Mouse (Mus musculus) midbrain, embryonic 10.5 days (tissue): Measurements from ENCODE around the gene Etv5. TPM values are rescaled to one million over a fixed set of nuclear protein-coding genes. Genes with fewer than 3 reads are reported as not detected.

Experiments used
- DNase-seq: peaks from one replicate; pipeline ENCODE4 v3.0.0-alpha.2; 2017; ENCODE audit warnings: low spot score
- H3K27ac ChIP-seq: fragments of 300-500 bp; sonication (generic); replicated peaks from 2 replicates; pipeline ENCODE4 v1.5.1; 2016; ENCODE audit warnings: mild to moderate bottlenecking
- H3K27me3 ChIP-seq: fragments of 300-500 bp; sonication (generic); 2 replicates; pipeline ENCODE4 v1.6.1; 2016; ENCODE audit warnings: low read depth, mild to moderate bottlenecking; ENCODE audit not compliant: poor library complexity, severe bottlenecking
- H3K36me3 ChIP-seq: fragments of 300-500 bp; sonication (generic); 2 replicates; pipeline ENCODE4 v1.6.1; 2016; ENCODE audit warnings: mild to moderate bottlenecking, moderate library complexity
- H3K4me1 ChIP-seq: fragments of 300-500 bp; sonication (generic); 2 replicates; pipeline ENCODE4 v1.6.1; 2016
- H3K4me3 ChIP-seq: fragments of 300-500 bp; sonication (generic); 2 replicates; pipeline ENCODE4 v1.5.1; 2016; ENCODE audit warnings: mild to moderate bottlenecking, moderate library complexity
- H3K9me3 ChIP-seq: fragments of 300-500 bp; sonication (generic); replicated peaks from 2 replicates; pipeline ENCODE4 v1.6.1; 2016; ENCODE audit warnings: mild to moderate bottlenecking
- WGBS: fragments of 180-500 bp; shearing (Covaris S2); methylation state at CpG from one replicate; pipeline ENCODE4 v1.1.7; 2016; 5-methylcytosine and 5-hydroxymethylcytosine counted together
- polyA plus RNA-seq: library from polyadenylated mRNA; unstranded; fragments of >200 nt; fragmentation: Nextera tagmentation; extraction: Ambion mirVana; gene quantifications from 2 replicates; pipeline ENCODE4 v1.2.1, GENCODE M21; 2016

Gene Etv5
- polyA plus RNA-seq, 1 experiment from 2014 or later: 20.6 TPM

GRCm38 (mm10) chr16:22442202-22442601 is 2.7 kb upstream of the Etv5 start:
- no peaks in the 10 kb centered on the region for H3K36me3 ChIP-seq
- H3K27me3 ChIP-seq: peaks cover 63% of the 10 kb centered on the region
- WGBS: 16% methylated on average over 7 of the region's 7 CpGs
- no peaks in the 10 kb centered on the region for H3K9me3 ChIP-seq
- H3K27ac ChIP-seq: no peak overlapping the region
- H3K4me3 ChIP-seq: no peak overlapping the region
- peaks cover 46% of the 10 kb centered on the region for H3K4me1 ChIP-seq
- DNase-seq: no peak

- H3K4me1 ChIP-seq: peaks cover 48% of the 10 kb centered on the region
- WGBS: 83% methylated on average over 4 of the region's 4 CpGs
Observed at GRCm38 (mm10) chr16:22441317-22441716, 1.8 kb upstream of the Etv5 start.

GRCm38 (mm10) chr16:22440269-22440668 is 750 bp upstream of the Etv5 start:
- DNase-seq: peak; percentile 65
- Histone ChIP-seq H3K4me1 (peaks cover 50% of the 10 kb centered on the region), H3K27ac (peak overlapping the region; percentile 73), H3K4me3 (peak overlapping the region; percentile 87), H3K36me3 (no peaks in the 10 kb centered on the region), H3K27me3 (peaks cover 83% of the 10 kb centered on the region), H3K9me3 (no peaks in the 10 kb centered on the region)
- WGBS: 0% methylated on average over 18 of the region's 18 CpGs

More at GRCm38 (mm10) chr16:22441317-22441716, 1.8 kb upstream of the Etv5 start:
- Histone ChIP-seq H3K9me3 (no peaks in the 10 kb centered on the region), H3K36me3 (no peaks in the 10 kb centered on the region), H3K27ac (no peak overlapping the region), H3K27me3 (peaks cover 72% of the 10 kb centered on the region), H3K4me3 (no peak overlapping the region)
- DNase-seq: no peak

GRCm38 (mm10) chr16:22438441-22439373 is 812 bp downstream of the Etv5 start:
- Histone ChIP-seq H3K4me3 (peak overlapping the region; percentile 87), H3K9me3 (no peaks in the 10 kb centered on the region), H3K4me1 (peaks cover 61% of the 10 kb centered on the region), H3K27me3 (peaks cover 77% of the 10 kb centered on the region), H3K27ac (peak overlapping the region; percentile 88), H3K36me3 (no peaks in the 10 kb centered on the region)
- DNase-seq: peak; percentile 91
- WGBS: under 1% methylated on average over 59 of the region's 59 CpGs

GRCm38 (mm10) chr16:22436106-22436505 is 3.4 kb downstream of the Etv5 start:
- WGBS: 42% methylated on average over 6 of the region's 6 CpGs
- no peak overlapping the region for H3K27ac ChIP-seq
- H3K4me3 ChIP-seq: no peak overlapping the region
- H3K4me1 ChIP-seq: peaks cover 54% of the 10 kb centered on the region
- peaks cover 3% of the 10 kb centered on the region; the same call in 1 of the 2 replicates for H3K36me3 ChIP-seq
- no peak for DNase-seq
- H3K27me3 ChIP-seq: peaks cover 73% of the 10 kb centered on the region
- no peaks in the 10 kb centered on the region for H3K9me3 ChIP-seq

GRCm38 (mm10) chr16:22434530-22434929 is 5.0 kb downstream of the Etv5 start:
- 52% methylated on average over 5 of the region's 5 CpGs for WGBS
- H3K4me3 ChIP-seq: peak overlapping the region; percentile 30; the same call in 1 of the 2 replicates
- H3K9me3 ChIP-seq: no peaks in the 10 kb centered on the region
- H3K36me3 ChIP-seq: peaks cover 3% of the 10 kb centered on the region; the same call in 1 of the 2 replicates
- H3K27me3 ChIP-seq: peaks cover 76% of the 10 kb centered on the region
- no peak for DNase-seq
- H3K4me1 ChIP-seq: peaks cover 57% of the 10 kb centered on the region
- H3K27ac ChIP-seq: no peak overlapping the region; the same call in 1 of the 2 replicates

GRCm38 (mm10) chr16:22433944-22434343 is 5.6 kb downstream of the Etv5 start:
- Histone ChIP-seq H3K4me1 (peaks cover 58% of the 10 kb centered on the region), H3K27me3 (peaks cover 79% of the 10 kb centered on the region), H3K9me3 (no peaks in the 10 kb centered on the region), H3K4me3 (peak overlapping the region; percentile 30), H3K27ac (peak overlapping the region; percentile 43; the same call in 1 of the 2 replicates), H3K36me3 (peaks cover 3% of the 10 kb centered on the region; the same call in 1 of the 2 replicates)
- WGBS: 12% methylated on average over 12 of the region's 12 CpGs
- DNase-seq: peak; percentile 50

GRCm38 (mm10) chr16:22431773-22432172 is 7.7 kb downstream of the Etv5 start:
- 86% methylated on average over 12 of the region's 12 CpGs for WGBS
- no peak overlapping the region for H3K27ac ChIP-seq
- H3K9me3 ChIP-seq: no peaks in the 10 kb centered on the region
- H3K27me3 ChIP-seq: peaks cover 74% of the 10 kb centered on the region
- H3K36me3 ChIP-seq: peaks cover 3% of the 10 kb centered on the region; the same call in 1 of the 2 replicates
- no peak for DNase-seq
- H3K4me1 ChIP-seq: peaks cover 61% of the 10 kb centered on the region
- no peak overlapping the region for H3K4me3 ChIP-seq

GRCm38 (mm10) chr16:22431335-22431734 is 8.2 kb downstream of the Etv5 start:
- Histone ChIP-seq H3K4me1 (peaks cover 60% of the 10 kb centered on the region), H3K27me3 (peaks cover 71% of the 10 kb centered on the region)

GRCm38 (mm10) chr16:22430211-22430951 is 9.1 kb downstream of the Etv5 start:
- Histone ChIP-seq H3K36me3 (peaks cover 10% of the 10 kb centered on the region; the same call in 1 of the 2 replicates), H3K27ac (no peak overlapping the region), H3K4me3 (no peak overlapping the region), H3K4me1 (peaks cover 58% of the 10 kb centered on the region), H3K9me3 (no peaks in the 10 kb centered on the region), H3K27me3 (peaks cover 71% of the 10 kb centered on the region)
- WGBS: 82% methylated on average over 16 of the region's 16 CpGs
- DNase-seq: no peak

More at GRCm38 (mm10) chr16:22431335-22431734, 8.2 kb downstream of the Etv5 start:
- WGBS: 82% methylated on average over 2 of the region's 2 CpGs
- Histone ChIP-seq H3K9me3 (no peaks in the 10 kb centered on the region), H3K36me3 (peaks cover 3% of the 10 kb centered on the region; the same call in 1 of the 2 replicates), H3K27ac (no peak overlapping the region), H3K4me3 (no peak overlapping the region)
- no peak for DNase-seq

GRCm38 (mm10) chr16:22429377-22429776 is 10.1 kb downstream of the Etv5 start:
- DNase-seq: no peak
- H3K36me3 ChIP-seq: peaks cover 17% of the 10 kb centered on the region; the same call in 1 of the 2 replicates
- WGBS: 1% methylated on average over 8 of the region's 8 CpGs
- H3K4me1 ChIP-seq: peaks cover 48% of the 10 kb centered on the region
- peaks cover 61% of the 10 kb centered on the region for H3K27me3 ChIP-seq
- peak overlapping the region; percentile 43 for H3K4me3 ChIP-seq
- H3K9me3 ChIP-seq: no peaks in the 10 kb centered on the region
- H3K27ac ChIP-seq: peak overlapping the region; percentile 59

- Histone ChIP-seq H3K27ac (peak overlapping the region; percentile 59), H3K27me3 (peaks cover 60% of the 10 kb centered on the region), H3K36me3 (peaks cover 17% of the 10 kb centered on the region; the same call in 1 of the 2 replicates), H3K9me3 (no peaks in the 10 kb centered on the region), H3K4me1 (peaks cover 44% of the 10 kb centered on the region), H3K4me3 (peak overlapping the region; percentile 43)
- peak; percentile 86 for DNase-seq
- 3% methylated on average over 9 of the region's 9 CpGs for WGBS
Observed at GRCm38 (mm10) chr16:22428853-22429341, 10.6 kb downstream of the Etv5 start.
